Mouse (Mus musculus) ovary, postnatal 14 days (tissue): ENCODE measurements at regions not wholly inside any gene's neighbourhood (a gene's known extent, or its start where the extent isn't known, plus 50 kb on each side); places are given as distances from the start of the nearest gene placed in this dataset.

Experiments
- DNase-seq: peaks from one replicate; pipeline ENCODE4 v3.0.0; 2022; ENCODE audit warnings: low spot score

- DNase-seq = no peak
These were observed 94.4 kb downstream of the Gm11232 start for GRCm38 (mm10) chr4:71663397-71663796.

GRCm38 (mm10) chr4:71640521-71640920, 117.2 kb downstream of the Gm11232 start:
- no peak for DNase-seq

GRCm38 (mm10) chr4:71627088-71627487, 130.7 kb downstream of the Gm11232 start:
- no peak for DNase-seq

- DNase-seq = no peak
These were observed 131.1 kb downstream of the Gm11232 start for GRCm38 (mm10) chr4:71626626-71627025.

DNA sequence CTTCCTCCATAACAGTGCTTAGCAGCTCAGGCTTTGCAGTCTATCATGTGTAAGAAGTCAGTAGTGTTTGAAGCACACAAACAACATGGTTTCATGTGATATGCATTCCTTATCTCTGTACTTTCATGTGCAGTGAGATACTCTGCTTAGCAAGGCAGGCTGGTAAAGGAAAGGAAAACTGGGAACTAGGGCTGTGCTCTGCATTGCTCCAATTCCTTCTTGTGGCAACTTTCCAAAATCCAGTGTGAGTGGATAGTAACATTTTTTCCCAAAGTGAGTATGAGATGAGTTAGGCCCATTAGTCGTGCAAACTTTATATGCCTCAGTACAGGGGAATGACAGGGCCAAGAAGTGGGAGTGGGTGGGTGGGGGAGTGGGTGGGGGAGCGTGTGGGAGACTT, 133.0 kb downstream of the Gm11232 start:
- DNase-seq = no peak

GRCm38 (mm10) chr4:71613720-71614119, 144.0 kb downstream of the Gm11232 start:
- DNase-seq = no peak

GRCm38 (mm10) chr4:71585880-71586279, 171.9 kb downstream of the Gm11232 start:
- no peak for DNase-seq

DNA sequence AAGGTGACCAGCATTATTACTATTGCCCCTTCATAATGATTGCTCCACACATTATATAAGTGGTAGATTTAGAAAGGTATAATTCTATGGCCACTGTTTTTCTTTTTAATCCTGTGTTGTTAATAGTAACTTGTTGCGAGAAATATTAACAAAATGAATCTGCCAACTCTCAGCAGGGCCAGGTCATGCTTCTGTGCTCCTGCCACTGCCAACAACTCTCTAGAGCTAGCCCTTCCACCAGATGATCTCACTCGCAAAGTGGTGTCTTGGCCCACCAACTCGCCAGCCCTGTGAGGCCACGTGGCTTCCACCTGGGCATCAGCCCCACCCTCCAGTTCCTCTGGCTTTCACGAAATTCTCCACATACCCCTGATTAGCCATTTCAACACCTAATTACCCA, 197.1 kb downstream of the Gm11232 start:
- DNase-seq = no peak

- no peak for DNase-seq
These were observed 218.6 kb downstream of the Gm11232 start for GRCm38 (mm10) chr4:71539200-71539599.

DNA sequence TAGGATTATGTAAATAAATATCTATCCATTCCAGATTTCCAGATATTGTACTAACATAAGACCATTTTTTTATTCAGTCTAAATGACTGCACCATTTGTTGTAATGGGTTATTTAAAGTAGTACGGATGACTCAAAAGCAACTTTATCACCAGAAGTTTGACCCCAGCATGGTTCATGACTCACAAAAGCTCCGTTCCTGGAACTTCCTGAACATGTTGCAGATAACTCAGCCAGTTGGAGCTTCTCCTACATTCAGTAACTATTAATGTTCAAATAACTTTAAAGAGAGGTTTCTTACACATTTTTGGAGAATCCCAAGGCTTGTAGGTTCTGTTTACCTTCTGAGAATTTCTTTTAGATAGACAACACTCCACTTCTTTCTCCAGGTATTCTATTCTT, 219.8 kb downstream of the Gm11232 start:
- no peak for DNase-seq

GRCm38 (mm10) chr4:71524255-71524970, 233.4 kb downstream of the Gm11232 start:
- no peak for DNase-seq

DNA sequence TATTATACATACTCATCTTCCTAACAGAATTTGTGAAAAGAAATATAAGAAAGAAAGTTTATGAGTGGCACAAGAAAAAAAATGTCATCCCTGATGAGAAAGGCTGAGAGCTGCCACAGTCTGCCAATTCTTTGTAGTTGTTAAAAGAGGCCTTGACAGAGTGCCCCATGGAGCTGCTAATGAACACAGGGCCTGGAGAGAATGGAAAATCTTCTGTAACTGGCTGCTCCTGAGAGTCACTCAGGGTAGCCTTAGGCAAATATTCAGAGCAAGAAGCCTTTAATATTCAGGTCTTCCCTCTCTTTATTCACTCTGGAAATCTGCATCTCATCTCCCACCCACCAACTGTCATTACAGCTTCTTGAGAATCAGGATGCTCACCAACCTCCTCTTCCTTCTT, 237.0 kb downstream of the Gm11232 start:
- DNase-seq = no peak

GRCm38 (mm10) chr4:71517921-71518404, 239.8 kb downstream of the Gm11232 start:
- no peak for DNase-seq

- no peak for DNase-seq
These were observed 250.9 kb downstream of the Gm11232 start for GRCm38 (mm10) chr4:71506911-71507310.

DNA sequence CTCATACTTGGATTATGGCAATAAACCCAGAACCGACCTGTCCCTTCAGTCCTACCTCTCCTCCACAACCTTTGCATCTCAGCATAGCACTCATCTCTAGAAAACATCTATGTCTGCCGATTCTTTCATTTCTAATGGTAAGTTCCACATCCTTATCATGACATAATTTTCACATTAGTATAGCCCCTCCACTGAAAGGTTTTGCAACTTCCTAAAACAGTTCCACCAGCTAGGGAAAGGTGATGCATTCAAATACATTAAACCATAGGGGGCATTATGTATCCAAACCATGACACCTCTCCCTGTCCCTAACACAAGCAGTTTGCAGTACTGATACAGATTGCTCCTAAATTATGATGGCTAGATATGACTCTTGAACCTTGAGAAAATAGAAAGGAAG, 268.0 kb downstream of the Gm11232 start:
- no peak for DNase-seq

DNA sequence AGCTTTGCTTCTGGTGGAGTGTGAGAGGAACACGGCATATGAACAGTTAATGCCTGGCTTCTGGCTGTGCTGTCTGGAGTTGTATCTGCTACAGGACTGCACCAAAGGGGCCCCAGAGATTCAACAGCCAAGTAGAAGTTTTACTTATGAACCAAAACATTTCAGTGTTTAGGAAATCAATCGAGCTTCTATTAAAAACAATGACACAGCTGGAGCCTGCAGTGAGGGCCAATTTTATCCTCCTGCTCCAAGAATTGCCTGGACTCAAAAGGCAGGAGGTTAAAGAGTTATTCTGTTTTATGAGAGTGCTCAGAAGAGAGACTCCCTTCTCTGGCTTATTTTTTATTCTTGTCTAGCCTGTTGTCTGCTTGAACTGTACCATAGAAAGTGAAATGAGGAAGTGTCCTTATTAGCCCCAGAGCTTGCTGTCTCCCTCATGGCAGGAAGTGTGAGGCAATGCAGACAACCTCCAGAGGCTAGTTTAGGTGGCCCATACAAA, 269.1 kb downstream of the Gm11232 start:
- DNase-seq = peak; percentile 6

- no peak for DNase-seq
These were observed 269.7 kb downstream of the Gm11232 start for GRCm38 (mm10) chr4:71488059-71488458.

DNA sequence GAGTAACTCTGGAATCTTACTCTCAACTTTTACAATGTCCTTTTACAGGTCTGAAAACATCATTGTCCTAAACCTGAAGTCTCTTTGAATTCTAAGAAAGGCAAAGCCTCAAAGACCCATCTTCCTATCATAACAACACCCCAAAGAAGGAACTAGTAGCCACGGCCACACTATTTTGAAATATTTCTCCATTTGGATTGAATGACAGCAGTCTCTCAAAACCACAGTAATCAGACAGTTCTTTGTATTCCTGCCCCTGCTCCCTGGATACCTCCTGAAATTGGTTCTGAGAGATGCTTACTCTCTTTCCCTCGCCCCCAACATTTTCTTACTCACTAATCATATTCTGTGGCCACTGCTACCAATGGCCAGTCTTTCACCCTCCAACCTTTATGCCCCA, 276.8 kb downstream of the Gm11232 start:
- DNase-seq = no peak

DNA sequence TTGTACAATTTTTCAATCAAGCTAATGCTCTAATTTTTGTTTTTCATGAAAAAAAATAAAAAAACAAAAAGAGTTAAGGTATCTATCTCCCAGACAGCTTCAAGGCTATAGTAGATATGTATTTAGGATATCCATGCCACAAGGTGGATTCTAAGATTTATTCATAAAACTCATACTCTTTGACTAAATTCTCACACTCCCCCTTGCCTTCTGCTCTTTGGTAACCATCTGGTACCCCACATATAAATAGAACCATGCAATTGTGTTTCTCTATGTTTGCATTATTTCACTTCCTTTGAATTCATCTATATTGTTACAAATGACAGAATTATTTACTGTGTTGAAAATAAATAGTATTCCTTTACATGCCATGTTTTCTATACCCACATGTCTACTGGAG, 287.2 kb downstream of the Gm11232 start:
- DNase-seq = no peak

GRCm38 (mm10) chr4:71454811-71455210, 303.0 kb downstream of the Gm11232 start:
- no peak for DNase-seq

DNA sequence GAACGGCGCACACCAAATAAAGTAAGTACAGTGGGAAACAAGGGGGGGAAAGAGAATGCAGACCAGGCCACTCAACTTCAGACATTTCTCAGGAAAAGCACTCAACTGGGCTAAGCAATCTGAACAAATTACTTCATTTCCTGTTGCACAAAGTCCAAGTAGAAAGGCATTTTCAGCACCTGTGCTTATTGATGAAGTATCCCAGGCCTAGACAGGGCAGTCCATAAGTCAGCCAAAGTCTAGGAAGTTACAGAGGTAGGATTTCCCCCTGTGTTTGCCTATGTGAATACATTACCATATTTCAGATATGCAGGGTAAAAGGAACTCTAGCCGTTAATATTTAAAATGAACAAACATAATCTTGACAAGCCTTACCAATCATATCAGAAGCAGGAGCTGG, 304.3 kb downstream of the Gm11232 start:
- no peak for DNase-seq

DNA sequence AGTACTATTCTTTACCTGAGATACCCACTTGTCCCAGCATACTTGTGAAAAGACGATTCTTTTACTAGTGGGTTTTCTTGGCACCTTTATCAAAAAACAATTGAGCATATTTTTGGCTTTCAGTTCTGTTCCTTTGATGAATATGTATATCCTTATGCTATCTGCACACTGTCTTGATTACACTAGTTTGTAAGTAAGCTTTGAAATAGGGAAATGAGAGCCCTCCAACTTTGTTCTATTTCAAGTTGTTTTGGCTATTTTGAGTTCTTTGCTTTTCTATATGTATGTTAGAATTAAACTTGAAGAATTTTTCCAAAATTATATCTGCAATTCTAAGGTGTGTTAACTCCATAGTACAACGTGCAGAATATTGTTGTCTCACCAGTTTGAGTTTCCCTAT, 311.3 kb downstream of the Gm11232 start:
- no peak for DNase-seq

GRCm38 (mm10) chr4:71431245-71431929, 326.4 kb downstream of the Gm11232 start:
- no peak for DNase-seq
